Mouse (Mus musculus) subcutaneous adipose tissue, adult 2 months (tissue): Measurements from ENCODE around the gene Adgrf1. TPM values are rescaled to one million over a fixed set of nuclear protein-coding genes. Genes with fewer than 3 reads are reported as not detected.

Experiments used
- polyA plus RNA-seq: library from polyadenylated mRNA; depleted of rRNA; stranded (reverse); fragments of >200 nt; gene quantifications from 2 replicates; pipeline ENCODE4 v1.2.3, GENCODE M21; 2012; ENCODE audit warnings: low replicate concordance; rRNA removed

Gene Adgrf1
- polyA plus RNA-seq, result 0.03 and 0.06 TPM in 2 replicates

DNA sequence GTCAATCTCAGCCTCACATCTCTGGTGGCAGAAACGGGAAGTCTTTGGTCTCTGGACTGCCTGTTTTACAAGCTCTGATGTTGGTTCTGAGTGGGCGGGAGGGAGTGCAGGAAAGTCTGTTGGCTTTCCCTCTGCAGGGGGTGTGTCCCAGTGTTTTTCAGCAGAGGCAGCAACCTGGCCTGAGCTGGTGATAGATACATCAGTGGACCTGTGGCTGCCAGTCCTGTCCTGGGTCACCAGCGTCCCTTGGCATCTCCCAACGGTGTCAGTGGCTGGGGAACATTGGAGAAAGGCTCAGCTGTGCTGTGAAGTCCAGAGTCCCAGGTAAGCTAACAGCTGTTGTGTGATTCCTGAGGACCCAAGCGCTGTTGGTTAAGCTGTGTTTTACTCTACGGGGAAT lies at the start of gene Adgrf1:
Adgrf1 (plus strand) TSS at position 169 of the 400 bp plus-strand sequence.

GRCm38 (mm10) chr17:43359826-43360619 lies 89.9 kb downstream of the Adgrf1 start, which contains the start of gene Adgrf5:
TSS of gene Adgrf5 (plus strand) at chr17:43360451.

Other genes with a start within 250 kb of the Adgrf1 start
- gene Adgrf5, start 90.1 kb downstream of the Adgrf1 start, polyA plus RNA-seq, result 48.7 and 131 TPM in 2 replicates
- gene Mep1a, start 232.5 kb downstream of the Adgrf1 start, polyA plus RNA-seq, result 0.45 TPM in 1 of 2 replicates, not detected in the other